Mouse (Mus musculus): ENCODE data around the gene Mad2l2. TPM values are rescaled to one million over a fixed set of nuclear protein-coding genes. Genes with fewer than 3 reads are reported as not detected.
"Not testable (repeated sequence)": the region's sequence is repeated elsewhere in the genome, so short reads cannot be mapped to it uniquely, and the experiment has no call there.

The Mad2l2 gene
- polyA plus RNA-seq, 1 experiment = 24.8 TPM

- DNase-seq (ENCODE audit: extremely low spot score in 1 of 2, low spot score in 1 of 2) = no peak
These were observed 26.0 kb upstream of the Mad2l2 start for GRCm38 (mm10) chr4:148104146-148104545.

GRCm38 (mm10) chr4:148107621-148108291 is 22.4 kb upstream of the Mad2l2 start:
- no peak for DNase-seq (ENCODE audit: extremely low spot score in 1 of 2, low spot score in 1 of 2)

GRCm38 (mm10) chr4:148108565-148109100 is 21.6 kb upstream of the Mad2l2 start:
- DNase-seq (ENCODE audit: extremely low spot score in 1 of 2, low spot score in 1 of 2) = no peak

GRCm38 (mm10) chr4:148109215-148109614 is 21.0 kb upstream of the Mad2l2 start:
- DNase-seq (ENCODE audit: extremely low spot score in 1 of 2, low spot score in 1 of 2) = no peak

GRCm38 (mm10) chr4:148112519-148112918 is 17.7 kb upstream of the Mad2l2 start:
- no peak for DNase-seq (ENCODE audit: extremely low spot score in 1 of 2, low spot score in 1 of 2)

GRCm38 (mm10) chr4:148114758-148115391 is 15.3 kb upstream of the Mad2l2 start:
- peak; percentile 26 to 90 for DNase-seq (ENCODE audit: extremely low spot score in 1 of 2, low spot score in 1 of 2)

- DNase-seq (ENCODE audit: extremely low spot score in 1 of 2, low spot score in 1 of 2) = no peak
These were observed 14.7 kb upstream of the Mad2l2 start for GRCm38 (mm10) chr4:148115467-148115866.

GRCm38 (mm10) chr4:148116657-148117056 is 13.5 kb upstream of the Mad2l2 start:
- no peak for DNase-seq (ENCODE audit: extremely low spot score in 1 of 2, low spot score in 1 of 2)

- no peak for DNase-seq (ENCODE audit: extremely low spot score in 1 of 2, low spot score in 1 of 2)
These were observed 12.8 kb upstream of the Mad2l2 start for GRCm38 (mm10) chr4:148117392-148117791.

- not testable (repeated sequence) for DNase-seq (ENCODE audit: extremely low spot score in 1 of 2, low spot score in 1 of 2)
These were observed 10.6 kb upstream of the Mad2l2 start for GRCm38 (mm10) chr4:148119578-148119977.

- DNase-seq (ENCODE audit: extremely low spot score in 1 of 2, low spot score in 1 of 2) = no peak
These were observed 9.6 kb upstream of the Mad2l2 start for GRCm38 (mm10) chr4:148120555-148120954.

- peak; percentile 33 to 56 for DNase-seq (ENCODE audit: extremely low spot score in 1 of 2, low spot score in 1 of 2)
These were observed 8.8 kb upstream of the Mad2l2 start for GRCm38 (mm10) chr4:148121362-148121761.

GRCm38 (mm10) chr4:148121982-148122693 is 8.0 kb upstream of the Mad2l2 start:
- no peak for DNase-seq (ENCODE audit: extremely low spot score in 1 of 2, low spot score in 1 of 2)

GRCm38 (mm10) chr4:148122694-148123066 is 7.5 kb upstream of the Mad2l2 start:
- DNase-seq (ENCODE audit: extremely low spot score in 1 of 2, low spot score in 1 of 2) = no peak

- no peak for DNase-seq (ENCODE audit: extremely low spot score in 1 of 2, low spot score in 1 of 2)
These were observed 1.9 kb upstream of the Mad2l2 start for GRCm38 (mm10) chr4:148128241-148128640.

- no peak for DNase-seq (ENCODE audit: extremely low spot score in 1 of 2, low spot score in 1 of 2)
These were observed 1.5 kb upstream of the Mad2l2 start for GRCm38 (mm10) chr4:148128672-148129071.

GRCm38 (mm10) chr4:148130561-148131413 is 603 bp downstream of the Mad2l2 start, which contains the start of gene Draxin:
TSS of gene Draxin (minus strand) at chr4:148130698.
- DNase-seq (ENCODE audit: extremely low spot score in 1 of 2, low spot score in 1 of 2) = no peak

- no peak for DNase-seq (ENCODE audit: extremely low spot score in 1 of 2, low spot score in 1 of 2)
These were observed 1.4 kb downstream of the Mad2l2 start for GRCm38 (mm10) chr4:148131497-148132081.

GRCm38 (mm10) chr4:148134988-148135387 is 4.8 kb downstream of the Mad2l2 start:
- no peak for DNase-seq (ENCODE audit: extremely low spot score in 1 of 2, low spot score in 1 of 2)

GRCm38 (mm10) chr4:148137503-148137902 is 7.3 kb downstream of the Mad2l2 start:
- DNase-seq (ENCODE audit: extremely low spot score in 1 of 2, low spot score in 1 of 2) = no peak
